Mouse (Mus musculus) embryonic facial prominence, embryonic 15.5 days (tissue): ENCODE data around the gene Ly6g6f. TPM values are rescaled to one million over a fixed set of nuclear protein-coding genes. Genes with fewer than 3 reads are reported as not detected.

Source experiments
- ATAC-seq: fragments of 200-750 bp; cut with Nextera tagmentation; 2 replicates; pipeline ENCODE4 v1.8.0; 2017; ENCODE audit warnings: low read depth, moderate TSS enrichment; ENCODE audit not compliant: insufficient number of reproducible peaks, low FRiP score, low TSS enrichment
- H3K27ac ChIP-seq: fragments of 300-500 bp; sonication (generic); replicated peaks from 2 replicates; pipeline ENCODE4 v1.5.1; 2015; ENCODE audit warnings: mild to moderate bottlenecking, inconsistent platforms
- H3K27me3 ChIP-seq: fragments of 300-500 bp; sonication (generic); 2 replicates; pipeline ENCODE4 v1.6.1; 2015; ENCODE audit warnings: inconsistent platforms
- H3K36me3 ChIP-seq: fragments of 300-500 bp; sonication (generic); 2 replicates; pipeline ENCODE4 v1.6.1; 2015; ENCODE audit warnings: mild to moderate bottlenecking, inconsistent platforms
- H3K4me1 ChIP-seq: fragments of 300-500 bp; sonication (generic); 2 replicates; pipeline ENCODE4 v1.6.1; 2015; ENCODE audit warnings: inconsistent platforms
- H3K4me2 ChIP-seq: fragments of 300-500 bp; sonication (generic); replicated peaks from 2 replicates; pipeline ENCODE4 v1.6.1; 2015; ENCODE audit warnings: mild to moderate bottlenecking, inconsistent platforms
- H3K4me3 ChIP-seq: fragments of 300-500 bp; sonication (generic); replicated peaks from 2 replicates; pipeline ENCODE4 v1.5.1; 2015; ENCODE audit warnings: mild to moderate bottlenecking, inconsistent platforms
- H3K9ac ChIP-seq: fragments of 300-500 bp; sonication (generic); 2 replicates; pipeline ENCODE4 v1.6.1; 2015; ENCODE audit warnings: inconsistent platforms
- H3K9me3 ChIP-seq: fragments of 300-500 bp; sonication (generic); replicated peaks from 2 replicates; pipeline ENCODE4 v1.6.1; 2016; ENCODE audit warnings: inconsistent platforms
- WGBS: fragments of 180-500 bp; shearing (Covaris S2); methylation state at CpG from one replicate; pipeline ENCODE4 v1.1.7; 2015; 5-methylcytosine and 5-hydroxymethylcytosine counted together
- polyA plus RNA-seq: library from polyadenylated mRNA; unstranded; fragments of >200 nt; fragmentation: Nextera tagmentation; extraction: Ambion mirVana; gene quantifications from 2 replicates; pipeline ENCODE4 v1.2.1, GENCODE M21; 2015

The Ly6g6f gene
- polyA plus RNA-seq, 1 experiment from 2014 or later, result 0.28 TPM

- H3K36me3 ChIP-seq, result peaks cover 43% of the 10 kb centered on the region
- peaks cover 7% of the 10 kb centered on the region for H3K4me1 ChIP-seq
- H3K9me3 ChIP-seq, result no peaks in the 10 kb centered on the region
- WGBS, result 73% methylated on average over 6 of the region's 6 CpGs
- H3K4me2 ChIP-seq, result no peak overlapping the region
- H3K27me3 ChIP-seq, result no peaks in the 10 kb centered on the region
- no peak overlapping the region for H3K4me3 ChIP-seq
- H3K27ac ChIP-seq, result no peak overlapping the region
- no peak for ATAC-seq
- H3K9ac ChIP-seq, result no peak overlapping the region
These were observed 19.3 kb upstream of the Ly6g6f start for GRCm38 (mm10) chr17:35104754-35105153.

- peaks cover 7% of the 10 kb centered on the region for H3K4me1 ChIP-seq
- peaks cover 49% of the 10 kb centered on the region for H3K36me3 ChIP-seq
- no peak for ATAC-seq
- H3K27ac ChIP-seq, result no peak overlapping the region
- no peaks in the 10 kb centered on the region for H3K27me3 ChIP-seq
- H3K9me3 ChIP-seq, result no peaks in the 10 kb centered on the region
- no peak overlapping the region for H3K9ac ChIP-seq
- 86% methylated on average over 7 of the region's 7 CpGs for WGBS
- no peak overlapping the region for H3K4me2 ChIP-seq
- no peak overlapping the region for H3K4me3 ChIP-seq
These were observed 18.7 kb upstream of the Ly6g6f start for GRCm38 (mm10) chr17:35104079-35104478.

GRCm38 (mm10) chr17:35103221-35103690, 17.8 kb upstream of the Ly6g6f start:
- Histone ChIP-seq H3K27ac (no peak overlapping the region), H3K4me1 (peaks cover 7% of the 10 kb centered on the region), H3K4me3 (no peak overlapping the region), H3K9ac (no peak overlapping the region), H3K27me3 (no peaks in the 10 kb centered on the region), H3K4me2 (no peak overlapping the region), H3K9me3 (no peaks in the 10 kb centered on the region), H3K36me3 (peaks cover 58% of the 10 kb centered on the region)
- no peak for ATAC-seq
- WGBS, result 63% methylated on average over 6 of the region's 6 CpGs

GRCm38 (mm10) chr17:35102299-35102698, 16.9 kb upstream of the Ly6g6f start:
- H3K27me3 ChIP-seq, result no peaks in the 10 kb centered on the region
- H3K9me3 ChIP-seq, result no peaks in the 10 kb centered on the region
- ATAC-seq, result no peak
- H3K27ac ChIP-seq, result 0 out of 2 replicates have a peak overlapping the region, but pooled peaks have one; percentile 34
- no peak overlapping the region for H3K4me3 ChIP-seq
- H3K4me1 ChIP-seq, result peaks cover 7% of the 10 kb centered on the region
- H3K36me3 ChIP-seq, result peaks cover 67% of the 10 kb centered on the region
- 73% methylated on average over 8 of the region's 8 CpGs for WGBS
- no peak overlapping the region for H3K4me2 ChIP-seq
- H3K9ac ChIP-seq, result no peak overlapping the region

- Histone ChIP-seq H3K4me3 (no peak overlapping the region), H3K27me3 (no peaks in the 10 kb centered on the region), H3K36me3 (peaks cover 79% of the 10 kb centered on the region), H3K9ac (no peak overlapping the region), H3K4me1 (peaks cover 5% of the 10 kb centered on the region), H3K9me3 (no peaks in the 10 kb centered on the region), H3K4me2 (no peak overlapping the region), H3K27ac (no peak overlapping the region)
- WGBS, result 88% methylated on average over 11 of the region's 11 CpGs
- ATAC-seq, result no peak
These were observed 15.8 kb upstream of the Ly6g6f start for GRCm38 (mm10) chr17:35101161-35101560.

GRCm38 (mm10) chr17:35100196-35100765, 14.9 kb upstream of the Ly6g6f start:
- Histone ChIP-seq H3K4me2 (no peak overlapping the region), H3K9ac (no peak overlapping the region), H3K9me3 (no peaks in the 10 kb centered on the region), H3K4me1 (no peaks in the 10 kb centered on the region), H3K27ac (no peak overlapping the region), H3K4me3 (no peak overlapping the region), H3K36me3 (peaks cover 84% of the 10 kb centered on the region), H3K27me3 (no peaks in the 10 kb centered on the region)
- WGBS, result 82% methylated on average over 10 of the region's 10 CpGs
- no peak for ATAC-seq

GRCm38 (mm10) chr17:35097164-35097655, 11.8 kb upstream of the Ly6g6f start:
- Histone ChIP-seq H3K4me3 (no peak overlapping the region), H3K4me1 (no peaks in the 10 kb centered on the region), H3K9ac (no peak overlapping the region), H3K9me3 (no peaks in the 10 kb centered on the region), H3K4me2 (no peak overlapping the region), H3K27me3 (no peaks in the 10 kb centered on the region), H3K27ac (no peak overlapping the region), H3K36me3 (peaks cover 91% of the 10 kb centered on the region)
- no peak for ATAC-seq
- 81% methylated on average over 12 of the region's 12 CpGs for WGBS

GRCm38 (mm10) chr17:35096597-35096996, 11.2 kb upstream of the Ly6g6f start:
- H3K36me3 ChIP-seq, result peaks cover 88% of the 10 kb centered on the region
- WGBS, result 80% methylated on average over 12 of the region's 12 CpGs
- no peak for ATAC-seq
- H3K9ac ChIP-seq, result no peak overlapping the region
- no peak overlapping the region for H3K27ac ChIP-seq
- no peak overlapping the region for H3K4me2 ChIP-seq
- H3K4me1 ChIP-seq, result no peaks in the 10 kb centered on the region
- no peak overlapping the region for H3K4me3 ChIP-seq
- no peaks in the 10 kb centered on the region for H3K27me3 ChIP-seq
- no peaks in the 10 kb centered on the region for H3K9me3 ChIP-seq

- Histone ChIP-seq H3K9me3 (no peaks in the 10 kb centered on the region), H3K4me3 (no peak overlapping the region), H3K36me3 (peaks cover 77% of the 10 kb centered on the region), H3K9ac (no peak overlapping the region), H3K27ac (no peak overlapping the region), H3K4me1 (peaks cover 13% of the 10 kb centered on the region), H3K27me3 (no peaks in the 10 kb centered on the region), H3K4me2 (no peak overlapping the region)
- ATAC-seq, result no peak
- WGBS, result 91% methylated on average over 15 of the region's 15 CpGs
These were observed 9.3 kb upstream of the Ly6g6f start for GRCm38 (mm10) chr17:35094475-35095365.

- H3K4me2 ChIP-seq, result no peak overlapping the region
- peaks cover 13% of the 10 kb centered on the region for H3K4me1 ChIP-seq
- no peak for ATAC-seq
- H3K36me3 ChIP-seq, result peaks cover 56% of the 10 kb centered on the region
- H3K9ac ChIP-seq, result no peak overlapping the region
- no peaks in the 10 kb centered on the region for H3K9me3 ChIP-seq
- no peak overlapping the region for H3K4me3 ChIP-seq
- H3K27me3 ChIP-seq, result no peaks in the 10 kb centered on the region
- H3K27ac ChIP-seq, result no peak overlapping the region
- WGBS, result 86% methylated on average over 14 of the region's 14 CpGs
These were observed 7.2 kb upstream of the Ly6g6f start for GRCm38 (mm10) chr17:35092403-35093198.
